Mouse (Mus musculus) stomach, postnatal 0 days (tissue): ENCODE results near the gene Asic4. TPM values are rescaled to one million over a fixed set of nuclear protein-coding genes. Genes with fewer than 3 reads are reported as not detected.

Source experiments
- ATAC-seq: fragments of 200-750 bp; cut with Nextera tagmentation; 2 replicates; pipeline ENCODE4 v1.8.0; 2017; ENCODE audit not compliant: low FRiP score, low TSS enrichment
- DNase-seq: peaks from one replicate; pipeline ENCODE4 v3.0.0-alpha.2; 2016; ENCODE audit warnings: low spot score
- H3K27ac ChIP-seq: fragments of 300-500 bp; sonication (generic); replicated peaks from 2 replicates; pipeline ENCODE4 v1.5.1; 2014; ENCODE audit warnings: mild to moderate bottlenecking, control low read depth
- H3K27me3 ChIP-seq: fragments of 300-500 bp; sonication (generic); 2 replicates; pipeline ENCODE4 v1.6.1; 2014; ENCODE audit warnings: low read length; ENCODE audit not compliant: control insufficient read depth, insufficient read depth
- H3K36me3 ChIP-seq: fragments of 300-500 bp; sonication (generic); 2 replicates; pipeline ENCODE4 v1.6.1; 2014; ENCODE audit warnings: low read length, mixed read lengths; ENCODE audit not compliant: control insufficient read depth, insufficient read depth
- H3K4me1 ChIP-seq: fragments of 300-500 bp; sonication (generic); replicated peaks from 2 replicates; pipeline ENCODE4 v1.6.1; 2014; ENCODE audit warnings: antibody characterized with exemption; ENCODE audit not compliant: control insufficient read depth, insufficient read depth
- H3K4me2 ChIP-seq: fragments of 300-500 bp; sonication (generic); replicated peaks from 2 replicates; pipeline ENCODE4 v1.6.1; 2014; ENCODE audit warnings: low read depth, mild to moderate bottlenecking, control low read depth, moderate library complexity
- H3K4me3 ChIP-seq: fragments of 300-500 bp; sonication (generic); 2 replicates; pipeline ENCODE4 v1.5.1; 2014; ENCODE audit warnings: low read depth, low read length, control low read depth
- H3K9ac ChIP-seq: fragments of 300-500 bp; sonication (generic); 2 replicates; pipeline ENCODE4 v1.6.1; 2014; ENCODE audit warnings: mild to moderate bottlenecking, low read length, control low read depth, mixed read lengths
- H3K9me3 ChIP-seq: fragments of 300-500 bp; sonication (generic); 2 replicates; pipeline ENCODE4 v1.6.1; 2016; ENCODE audit warnings: low read length; ENCODE audit not compliant: control insufficient read depth
- CTCF ChIP-seq: IDR thresholded peaks from 2 replicates; pipeline ENCODE4 v1.5.1; 2016; ENCODE audit warnings: antibody characterized with exemption, low read depth, mild to moderate bottlenecking, moderate library complexity
- EP300 ChIP-seq: optimal IDR thresholded peaks from 2 replicates; pipeline ENCODE3; 2016; ENCODE audit warnings: antibody characterized with exemption
- WGBS: fragments of 180-500 bp; shearing (Covaris S2); extraction: QIAGEN DNeasy Blood & Tissue Kit; methylation state at CpG from one replicate; pipeline ENCODE4 v1.1.7; 2014; 5-methylcytosine and 5-hydroxymethylcytosine counted together
- polyA plus RNA-seq: library from polyadenylated mRNA; unstranded; fragments of >200 nt; fragmentation: Nextera tagmentation; extraction: Ambion mirVana; gene quantifications from 2 replicates; pipeline ENCODE4 v1.2.1, GENCODE M21; 2015

Asic4 gene
- polyA plus RNA-seq, 1 experiment from 2014 or later = 0.55 TPM

GRCm38 (mm10) chr1:75448937-75449336 is 1.3 kb upstream of the Asic4 start:
- 0 out of 2 replicates have a peak, but pooled peaks cover 7% of the 10 kb centered on the region for H3K4me1 ChIP-seq
- DNase-seq (no peak), ATAC-seq (no peak)
- no peaks in the 10 kb centered on the region for H3K9me3 ChIP-seq
- H3K9ac ChIP-seq = no peak overlapping the region
- no peak overlapping the region for H3K4me2 ChIP-seq
- no peak for TF ChIP-seq CTCF
- TF ChIP-seq EP300 = no peak
- peaks cover 7% of the 10 kb centered on the region; the same call in 1 of the 2 replicates for H3K27me3 ChIP-seq
- H3K4me3 ChIP-seq = no peak overlapping the region
- 10% methylated on average over 14 of the region's 14 CpGs for WGBS
- no peak overlapping the region for H3K27ac ChIP-seq
- H3K36me3 ChIP-seq = no peaks in the 10 kb centered on the region

- H3K4me1 ChIP-seq = 0 out of 2 replicates have a peak, but pooled peaks cover 7% of the 10 kb centered on the region
- H3K27ac ChIP-seq = no peak overlapping the region
- no peak for TF ChIP-seq EP300
- TF ChIP-seq CTCF = no peak
- H3K36me3 ChIP-seq = no peaks in the 10 kb centered on the region
- ATAC-seq (no peak), DNase-seq (no peak)
- H3K9ac ChIP-seq = no peak overlapping the region
- H3K27me3 ChIP-seq = peaks cover 7% of the 10 kb centered on the region; the same call in 1 of the 2 replicates
- no peak overlapping the region for H3K4me2 ChIP-seq
- 25% methylated on average over 8 of the region's 8 CpGs for WGBS
- H3K9me3 ChIP-seq = no peaks in the 10 kb centered on the region
- no peak overlapping the region; the same call in 1 of the 2 replicates for H3K4me3 ChIP-seq
These were observed 680 bp upstream of the Asic4 start for GRCm38 (mm10) chr1:75449377-75450135.

- H3K4me3 ChIP-seq = no peak overlapping the region
- H3K9ac ChIP-seq = no peak overlapping the region
- no peak for TF ChIP-seq CTCF
- TF ChIP-seq EP300 = no peak
- peaks cover 7% of the 10 kb centered on the region; the same call in 1 of the 2 replicates for H3K27me3 ChIP-seq
- ATAC-seq (no peak), DNase-seq (no peak)
- no peak overlapping the region for H3K27ac ChIP-seq
- H3K36me3 ChIP-seq = no peaks in the 10 kb centered on the region
- 57% methylated on average over 5 of the region's 5 CpGs for WGBS
- H3K9me3 ChIP-seq = no peaks in the 10 kb centered on the region
- H3K4me1 ChIP-seq = 0 out of 2 replicates have a peak, but pooled peaks cover 6% of the 10 kb centered on the region
- H3K4me2 ChIP-seq = no peak overlapping the region
These were observed 1.7 kb downstream of the Asic4 start for GRCm38 (mm10) chr1:75451900-75452299.

GRCm38 (mm10) chr1:75455433-75455832 is 5.2 kb downstream of the Asic4 start:
- H3K27me3 ChIP-seq = peaks cover 4% of the 10 kb centered on the region; the same call in 1 of the 2 replicates
- 0 out of 2 replicates have a peak, but pooled peaks cover 3% of the 10 kb centered on the region for H3K4me1 ChIP-seq
- no peak for DNase-seq
- no peak overlapping the region for H3K4me3 ChIP-seq
- no peak for TF ChIP-seq EP300
- no peak for TF ChIP-seq CTCF
- no peak overlapping the region for H3K27ac ChIP-seq
- no peak overlapping the region for H3K4me2 ChIP-seq
- 81% methylated on average over 3 of the region's 3 CpGs for WGBS
- H3K9ac ChIP-seq = no peak overlapping the region
- H3K9me3 ChIP-seq = no peaks in the 10 kb centered on the region
- ATAC-seq = no peak
- H3K36me3 ChIP-seq = no peaks in the 10 kb centered on the region

- DNase-seq (no peak), ATAC-seq (no peak)
- 40% methylated on average over 5 of the region's 5 CpGs for WGBS
- no peaks in the 10 kb centered on the region for H3K36me3 ChIP-seq
- TF ChIP-seq CTCF (no peak), EP300 (no peak)
- no peak overlapping the region for H3K4me3 ChIP-seq
- no peak overlapping the region for H3K9ac ChIP-seq
- no peaks in the 10 kb centered on the region; the same call in 1 of the 2 replicates for H3K27me3 ChIP-seq
- H3K27ac ChIP-seq = no peak overlapping the region
- no peak overlapping the region for H3K4me2 ChIP-seq
- 0 out of 2 replicates have a peak, but pooled peaks cover 3% of the 10 kb centered on the region for H3K4me1 ChIP-seq
- H3K9me3 ChIP-seq = no peaks in the 10 kb centered on the region
These were observed 5.7 kb downstream of the Asic4 start for GRCm38 (mm10) chr1:75455948-75456347.
